Mouse (Mus musculus) thymus, adult 18-20 months (tissue): ENCODE measurements around the gene Cd2.

Experiments used
- DNase-seq, 2 experiments: peaks; one replicate each; pipeline ENCODE4 v3.0.0; 2022; ENCODE audit warnings: mixed read lengths in 2 of 2

The Cd2 gene

DNA sequence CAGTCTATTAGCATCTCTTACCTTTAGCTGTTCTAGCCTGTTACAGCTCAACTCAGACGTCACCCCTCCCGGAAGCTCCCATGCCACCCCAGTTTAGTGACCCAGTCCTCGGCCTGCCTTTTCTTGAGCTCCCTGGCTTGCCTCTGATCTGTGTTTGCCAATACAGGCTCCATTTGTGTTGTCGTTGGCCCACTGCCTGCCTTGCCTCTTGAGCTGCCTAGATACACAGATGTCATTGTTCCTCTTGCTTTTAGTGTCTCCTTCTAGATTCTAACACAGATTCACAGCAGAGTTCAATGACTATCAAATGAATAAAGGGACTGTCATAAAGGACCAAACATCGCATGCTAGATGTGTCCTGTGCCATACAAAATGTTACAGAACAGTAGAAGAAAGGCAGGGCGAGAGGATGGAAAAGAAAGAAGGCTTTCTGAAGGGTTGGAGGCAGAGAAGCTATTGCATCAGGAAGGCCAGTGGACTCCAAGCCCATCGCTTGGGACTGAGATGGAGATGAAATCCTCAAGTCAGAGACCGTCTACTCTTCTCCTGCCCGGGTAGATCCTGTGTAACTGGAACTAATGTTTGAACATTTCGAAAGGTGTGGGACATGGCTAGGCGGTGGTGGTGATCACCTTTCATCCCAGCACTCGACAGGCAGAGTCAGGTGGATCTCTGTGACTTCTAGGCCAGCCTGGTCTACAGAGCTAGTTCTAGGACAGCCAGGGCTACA, 13.5 kb downstream of the Cd2 start:
- peak in 1 of 2 experiments; percentile 42 for DNase-seq

DNA sequence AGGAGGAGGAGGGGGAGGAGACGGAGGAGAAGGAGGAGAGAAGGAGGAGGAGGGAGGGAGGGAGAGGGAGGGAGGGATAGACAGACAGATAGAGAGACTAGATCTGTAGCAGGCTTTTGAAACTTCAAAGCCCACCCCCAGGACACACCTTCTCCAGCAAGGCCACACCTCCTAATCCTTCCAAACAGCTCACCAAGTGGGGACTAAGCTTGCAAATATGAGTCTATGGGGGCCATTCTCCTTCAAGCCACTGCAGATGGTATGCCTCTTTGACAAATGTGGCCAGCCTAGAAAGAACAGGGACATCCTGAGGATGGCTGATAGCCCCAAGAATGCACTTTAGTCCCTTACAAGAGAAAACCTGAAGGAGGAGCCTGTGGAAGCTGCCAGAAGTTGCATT, 15.6 kb downstream of the Cd2 start:
- no peak for DNase-seq

DNA sequence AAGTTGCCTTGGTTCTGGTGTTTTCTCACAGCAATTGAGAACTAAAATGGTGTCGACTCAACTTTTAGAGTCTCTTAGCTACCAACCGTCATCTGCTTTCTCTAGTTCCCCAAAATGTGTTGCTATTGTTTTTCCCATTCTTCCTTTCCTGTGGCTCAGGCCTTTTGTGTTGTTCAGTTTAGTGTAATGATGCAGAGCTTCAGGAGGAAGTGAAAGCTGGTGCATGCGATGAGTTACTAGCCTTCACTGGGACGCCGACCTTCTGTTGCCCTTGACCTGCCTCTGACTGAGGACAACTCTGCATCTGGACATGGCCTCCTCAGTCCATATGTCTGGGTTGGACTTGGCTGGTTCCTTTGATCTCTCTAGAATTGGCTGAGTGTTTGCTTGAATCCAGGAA, 16.9 kb downstream of the Cd2 start:
- DNase-seq = no peak

DNA sequence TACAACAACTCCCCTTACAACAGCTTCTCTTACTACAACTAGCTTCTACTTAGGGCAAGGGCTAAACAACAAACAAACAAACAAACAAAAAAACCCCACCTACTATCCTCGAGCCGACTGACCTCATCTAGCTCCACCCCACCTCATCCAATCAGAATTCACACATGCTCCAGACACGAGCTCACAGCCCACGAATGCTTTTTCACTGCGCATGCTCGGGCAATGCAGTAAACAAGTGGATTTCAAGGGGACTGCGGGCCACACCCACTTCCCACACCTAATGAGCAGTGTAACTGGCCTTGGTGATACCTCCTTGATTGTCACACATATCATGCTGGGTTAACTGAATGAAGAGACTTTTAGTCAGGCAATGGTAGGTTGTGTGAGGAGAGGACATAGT, 19.4 kb downstream of the Cd2 start:
- DNase-seq = no peak

DNA sequence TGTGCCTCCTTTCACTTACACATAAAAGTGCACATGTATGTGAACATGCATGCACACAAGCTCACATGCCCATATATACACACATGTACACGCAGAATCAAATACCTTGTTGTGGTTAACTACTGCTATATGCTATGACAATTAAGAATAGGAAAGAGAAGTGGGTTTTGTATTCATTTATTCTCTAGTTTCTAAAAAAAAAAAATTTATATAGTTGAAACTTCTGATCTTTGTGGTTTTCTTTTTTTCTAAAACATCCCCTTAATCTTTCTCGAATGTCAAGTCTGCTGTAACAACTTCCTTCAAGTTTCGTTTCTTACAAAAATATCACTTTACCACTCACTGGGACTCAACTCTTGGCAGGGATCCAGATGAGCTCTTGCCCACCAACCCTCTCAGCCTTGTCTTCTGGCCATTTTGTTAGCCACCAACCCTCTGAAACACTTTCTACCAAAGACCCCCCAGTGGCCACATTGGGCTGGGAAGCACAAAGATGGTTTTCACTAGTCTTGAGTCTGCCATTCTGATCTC, 22.1 kb downstream of the Cd2 start:
- DNase-seq = peak in 1 of 2 experiments; percentile 46

DNA sequence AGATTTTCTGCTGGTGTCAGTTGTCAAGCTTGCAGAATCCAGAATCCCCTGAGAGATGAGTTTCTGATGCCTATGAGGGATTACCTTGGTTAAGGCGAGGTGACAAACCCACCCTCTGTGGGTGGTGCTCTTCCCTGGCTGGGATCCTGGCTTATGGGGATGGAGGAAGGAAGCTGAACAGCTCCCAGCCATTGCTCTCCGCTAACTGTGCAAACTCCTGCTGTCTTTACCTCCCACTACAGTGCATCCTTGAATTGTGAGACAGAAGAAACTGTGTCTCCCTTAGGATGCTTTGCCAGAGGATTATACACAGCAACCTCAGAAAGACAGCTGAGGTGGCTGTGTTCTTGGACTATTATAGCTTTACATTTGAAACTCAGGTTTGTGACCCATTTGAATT, 28.8 kb downstream of the Cd2 start:
- DNase-seq = no peak

DNA sequence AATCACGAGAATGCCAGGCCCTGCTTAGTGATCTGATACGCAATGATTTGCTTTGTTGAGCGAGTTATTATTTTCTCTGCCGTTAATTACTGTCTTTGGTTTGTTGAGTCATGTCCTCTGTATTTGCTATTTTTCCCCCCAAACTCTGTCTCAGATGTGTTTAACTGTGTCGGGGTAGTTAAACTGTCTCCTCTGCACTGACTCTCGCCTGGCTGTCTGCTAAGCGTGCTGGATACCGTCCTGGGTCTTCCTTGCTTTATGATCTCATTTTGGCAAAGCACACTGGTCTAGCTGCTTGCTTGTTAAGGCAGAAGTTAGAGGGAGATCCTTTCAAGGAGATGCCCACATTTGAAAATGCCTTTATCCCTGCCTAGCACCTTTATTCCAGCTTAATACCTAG, 31.6 kb downstream of the Cd2 start:
- DNase-seq = no peak

DNA sequence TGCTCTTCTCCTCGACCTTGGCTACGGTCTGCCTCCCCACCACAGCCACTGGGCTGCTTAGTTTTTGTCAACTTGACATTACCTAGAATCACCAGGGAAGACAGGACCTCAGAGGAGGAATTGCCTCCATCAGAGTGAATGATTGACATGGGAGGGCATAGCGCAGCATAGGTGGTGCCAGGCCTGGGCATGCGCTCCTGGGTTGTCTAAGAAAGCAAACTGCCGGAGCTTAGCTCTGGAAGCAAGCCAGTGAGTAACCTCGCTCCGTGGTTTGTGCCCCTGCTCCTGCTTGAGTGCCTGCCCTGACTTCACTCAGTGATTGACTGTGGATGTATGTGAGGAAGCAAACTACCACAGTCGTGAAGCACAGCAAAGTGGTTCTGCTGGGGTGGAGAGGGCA, 35.6 kb downstream of the Cd2 start:
- DNase-seq = no peak

DNA sequence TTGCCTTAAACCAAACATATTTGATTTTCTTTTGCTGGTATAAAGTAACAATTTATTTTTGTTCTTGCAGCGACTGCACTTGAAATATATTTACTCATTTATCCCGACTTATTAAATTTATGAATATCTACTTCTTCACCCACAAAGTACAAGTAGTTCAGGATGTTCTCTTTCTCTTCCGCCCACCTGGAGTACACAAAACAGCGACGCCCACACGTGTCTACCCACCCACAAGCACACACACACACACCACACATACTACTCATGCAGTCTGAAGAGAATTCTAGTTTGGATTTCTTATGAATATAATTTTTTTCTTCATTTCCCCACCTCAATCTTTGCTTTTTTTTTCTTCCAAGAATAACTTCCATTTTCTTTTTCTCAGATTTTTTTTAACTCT, 37.9 kb downstream of the Cd2 start:
- DNase-seq = no peak

DNA sequence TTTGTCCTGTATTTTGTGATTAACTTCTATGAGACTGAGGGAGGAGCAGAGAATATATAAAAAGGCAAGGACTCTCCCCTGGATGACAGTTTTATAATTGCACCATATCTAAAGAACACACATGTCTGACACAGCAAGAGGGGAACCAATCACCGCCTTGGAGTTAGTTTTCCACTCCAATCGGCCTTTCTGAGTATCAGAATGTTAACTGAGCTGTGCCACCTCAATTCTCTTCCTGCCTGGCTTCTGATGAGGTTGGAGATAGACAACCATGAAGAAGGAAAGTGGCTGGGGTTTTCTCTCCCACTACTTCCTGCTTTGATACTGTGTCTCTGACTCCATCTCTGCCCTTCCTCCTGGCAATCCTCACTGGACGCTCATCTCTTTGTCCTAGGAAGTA, 42.5 kb downstream of the Cd2 start:
- no peak for DNase-seq

DNA sequence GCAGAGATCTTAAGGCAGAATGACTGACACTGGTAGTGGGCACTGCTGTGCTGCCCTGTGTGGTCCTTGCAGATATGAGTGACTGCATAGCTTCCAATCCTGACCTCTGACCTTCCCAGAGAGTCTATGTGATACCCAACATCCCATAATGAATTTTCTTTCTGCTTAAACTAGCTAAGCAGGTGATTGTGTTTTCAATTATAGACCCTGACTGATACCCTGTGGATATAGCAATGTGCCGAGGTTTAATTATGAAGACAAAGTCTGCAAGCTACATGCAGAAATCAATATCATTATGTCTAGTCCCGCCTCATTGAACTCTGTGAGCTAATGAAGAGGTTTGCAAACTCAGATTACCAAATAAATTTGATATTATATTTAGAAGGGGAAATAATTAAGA, 44.7 kb downstream of the Cd2 start:
- DNase-seq = no peak

DNA sequence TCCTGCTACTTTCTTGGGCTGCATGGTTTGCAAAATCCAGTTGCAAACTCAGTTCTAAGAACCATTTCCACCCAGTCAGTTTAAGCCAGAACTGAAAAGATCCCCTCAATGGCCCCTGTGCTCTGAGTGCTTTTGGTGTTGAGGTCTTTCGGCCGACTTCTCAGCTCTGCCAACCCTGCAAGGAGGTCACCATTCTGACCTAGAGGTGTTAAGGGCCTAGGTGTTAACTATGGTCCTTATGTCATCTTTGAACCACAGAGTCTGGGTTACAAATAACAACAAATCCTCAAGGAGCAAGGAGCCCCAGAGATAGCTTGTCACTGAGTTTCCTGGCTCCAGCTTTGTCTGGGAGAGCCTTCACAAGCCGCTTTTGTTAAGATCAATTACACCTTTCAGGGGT, 45.9 kb downstream of the Cd2 start:
- no peak for DNase-seq

DNA sequence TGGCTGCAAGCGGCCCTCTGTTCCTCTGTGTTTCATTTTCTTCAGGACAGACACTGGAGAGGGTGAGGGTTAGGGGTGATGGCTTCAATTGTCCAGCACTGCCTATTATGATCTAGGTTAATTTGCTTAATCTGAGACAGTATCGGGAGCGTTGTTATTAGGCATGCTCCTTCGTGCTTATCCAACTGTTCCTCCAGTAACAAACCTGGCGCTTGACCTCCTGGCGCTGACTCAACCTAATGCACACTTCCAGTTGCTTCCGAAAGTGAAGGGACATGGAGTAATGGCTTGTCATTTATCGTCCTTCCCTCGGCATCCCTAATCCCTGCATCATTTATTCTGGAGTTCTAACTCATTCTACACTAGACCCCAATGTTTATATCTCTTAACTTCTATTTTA, 46.9 kb downstream of the Cd2 start:
- DNase-seq = no peak

DNA sequence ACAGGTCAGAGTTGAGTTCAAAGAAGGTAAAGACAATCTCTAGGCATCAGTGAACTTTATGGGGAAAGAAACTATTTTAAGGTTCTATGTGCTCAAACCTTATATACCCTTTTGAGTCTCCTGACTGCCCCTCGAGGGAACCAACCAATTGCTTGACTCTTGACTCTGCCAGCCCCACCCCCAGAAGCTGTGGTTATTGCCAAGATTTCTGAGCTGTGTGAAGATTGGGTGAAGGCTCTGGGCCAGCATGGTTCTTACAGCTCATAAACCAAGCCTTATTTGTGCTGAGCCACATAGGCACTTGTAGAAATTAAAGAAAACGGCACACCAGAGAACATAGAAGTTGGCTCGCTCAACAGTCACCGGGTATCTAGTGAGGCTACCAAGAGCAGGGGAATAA, 48.5 kb downstream of the Cd2 start:
- DNase-seq = no peak

DNA sequence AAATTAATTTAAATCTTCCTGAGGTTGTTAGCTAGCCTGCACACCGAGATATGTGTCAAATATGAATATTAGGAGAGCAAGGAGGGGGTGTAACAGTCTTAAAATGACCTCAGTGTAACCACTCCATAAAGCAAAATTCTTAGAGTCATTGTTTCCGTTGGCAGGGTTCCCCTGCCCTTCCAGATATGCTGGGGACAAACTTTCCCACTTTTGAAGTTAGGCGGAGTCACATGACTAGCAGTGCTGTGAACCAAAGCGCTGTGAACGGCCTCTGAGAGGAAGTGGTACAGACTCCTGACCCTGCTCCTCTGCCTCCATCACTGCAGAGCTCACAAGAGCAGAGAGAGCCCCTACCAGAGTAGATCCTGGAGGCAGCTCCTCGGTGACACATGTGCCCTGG, 49.0 kb downstream of the Cd2 start:
- peak in 1 of 2 experiments; percentile 38 for DNase-seq

DNA sequence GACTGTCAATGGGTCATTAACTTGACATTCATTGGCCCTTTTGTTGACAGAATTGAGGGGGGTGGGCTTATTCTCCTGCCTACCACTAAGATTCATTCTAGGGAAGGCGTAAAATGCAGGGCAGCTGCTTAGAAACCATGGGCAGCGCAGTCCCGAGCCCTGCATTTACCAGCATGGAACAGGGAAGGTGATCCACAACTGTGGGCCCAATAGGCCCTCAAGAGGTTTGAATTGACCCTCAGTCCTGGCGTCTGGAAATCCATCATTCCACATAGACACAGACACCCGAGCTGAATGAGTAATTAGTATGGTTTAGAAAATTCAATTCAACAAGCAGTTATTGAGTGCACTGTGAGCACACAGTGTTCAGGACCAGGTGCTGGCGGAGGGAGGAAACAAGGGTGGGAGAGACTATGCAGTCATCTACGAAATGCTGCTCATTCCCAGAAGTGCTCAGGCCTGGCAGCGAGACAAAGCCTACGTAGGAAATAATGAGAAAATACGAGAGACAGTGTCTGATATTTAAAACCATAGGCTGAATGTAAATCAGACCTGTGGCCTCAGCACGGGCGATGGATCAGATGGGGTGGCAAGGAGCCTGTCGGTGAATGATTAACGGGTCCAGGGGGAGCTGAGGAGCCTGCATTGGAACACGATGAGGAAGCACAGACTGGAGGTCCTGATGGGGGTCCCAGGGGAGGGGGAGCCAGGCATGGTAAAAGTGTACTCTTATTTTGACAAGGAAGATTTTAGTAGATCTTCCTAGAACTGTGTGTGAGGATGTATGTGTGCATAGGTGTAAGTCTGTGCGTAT, 50.5 kb downstream of the Cd2 start:
- peak in 1 of 2 experiments; percentile 30 for DNase-seq

DNA sequence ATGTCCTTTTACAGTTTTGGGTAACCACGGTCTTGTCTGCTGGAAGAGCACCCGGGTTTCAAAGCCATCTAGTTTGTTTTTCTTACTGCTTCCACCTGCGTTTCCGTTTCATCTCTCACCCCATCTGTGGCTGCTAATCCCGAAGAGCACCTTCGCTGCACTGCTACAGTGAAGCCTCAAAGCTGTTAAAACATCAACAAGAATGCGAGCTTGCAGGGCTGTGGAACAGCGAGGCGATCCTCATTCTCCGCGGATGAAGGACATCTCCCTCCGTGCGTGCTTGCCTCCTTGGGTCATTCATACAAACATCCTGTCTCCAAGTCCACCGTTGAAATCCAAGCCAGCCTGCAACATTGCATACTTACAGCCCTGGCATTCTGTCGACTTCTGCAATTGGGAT, 51.5 kb downstream of the Cd2 start:
- peak; percentile 30 to 62 for DNase-seq

DNA sequence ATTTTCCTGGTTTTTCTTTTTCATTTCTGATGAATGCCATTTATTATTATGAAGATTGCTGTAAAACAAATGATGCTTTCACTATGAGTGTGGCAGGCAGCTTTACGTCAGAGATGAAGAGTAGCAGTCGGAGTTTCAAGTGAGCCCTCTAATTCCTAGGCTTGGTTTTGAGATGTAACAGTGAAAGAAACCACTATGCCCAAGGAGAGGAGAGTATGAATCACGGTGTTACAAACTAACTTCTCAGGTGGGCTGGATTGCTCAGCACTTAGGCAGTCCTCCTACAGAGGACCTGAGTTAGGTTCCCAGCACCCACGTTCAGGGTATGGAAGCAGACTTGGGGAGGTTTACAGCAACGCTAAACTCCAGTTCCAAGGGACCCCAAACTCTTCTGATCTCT, 52.4 kb downstream of the Cd2 start:
- no peak for DNase-seq

DNA sequence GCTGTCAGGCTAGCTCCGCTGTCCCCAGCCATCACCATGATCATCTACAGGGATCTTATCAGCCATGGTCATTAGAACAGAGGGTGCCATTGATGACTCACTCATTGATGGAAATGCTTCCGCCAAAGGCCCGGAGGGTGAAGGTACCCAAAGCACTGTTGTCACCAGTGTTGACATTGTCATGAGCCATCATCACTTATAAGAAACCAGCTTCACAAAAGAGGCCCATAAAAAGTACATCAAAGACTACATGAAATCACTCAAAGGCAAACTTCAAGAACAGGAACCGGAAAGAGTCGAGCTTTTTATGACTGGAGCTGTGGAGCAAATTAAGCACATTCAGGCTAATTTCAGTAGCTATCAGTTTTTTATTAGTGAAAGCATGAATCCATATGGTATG, 54.3 kb downstream of the Cd2 start:
- DNase-seq = no peak

DNA sequence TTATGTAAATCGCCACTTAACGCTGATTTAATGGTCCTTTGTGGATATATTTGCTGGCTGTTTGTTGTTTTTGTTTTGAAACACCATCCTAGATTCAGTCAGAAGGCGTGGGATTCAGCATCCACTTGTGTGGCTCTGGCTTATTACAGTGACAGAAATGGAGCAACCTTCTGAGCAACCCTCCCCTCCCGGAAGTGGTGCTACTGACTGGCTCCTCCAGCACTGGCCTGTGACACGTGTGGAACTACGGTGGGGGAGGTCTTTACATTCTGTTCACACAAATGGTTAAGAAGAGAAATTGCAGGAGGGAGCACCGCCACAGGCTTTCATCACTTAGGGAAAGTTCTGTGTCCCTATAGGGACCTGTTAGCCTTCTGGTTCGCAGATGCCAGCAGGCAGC, 55.2 kb downstream of the Cd2 start:
- DNase-seq = no peak

DNA sequence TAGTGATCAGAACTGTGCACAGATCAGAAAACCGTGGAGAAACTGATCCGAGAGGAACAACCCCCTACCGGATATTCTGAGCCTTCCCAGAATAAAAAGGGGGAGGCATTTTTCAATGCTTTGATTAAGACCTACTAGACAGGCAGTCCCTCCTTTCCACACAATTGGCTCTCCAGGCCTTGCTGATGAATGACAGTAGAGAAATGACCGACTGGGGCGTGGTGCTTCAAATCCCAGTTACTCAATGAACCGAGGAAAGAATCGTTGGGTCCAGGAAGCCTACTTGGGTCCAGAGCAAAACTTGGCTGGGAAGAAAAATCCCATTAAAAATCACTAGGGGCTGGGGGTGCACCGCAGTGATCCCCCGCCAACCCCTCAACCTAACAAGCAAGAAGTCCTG, 57.5 kb downstream of the Cd2 start:
- DNase-seq = no peak

DNA sequence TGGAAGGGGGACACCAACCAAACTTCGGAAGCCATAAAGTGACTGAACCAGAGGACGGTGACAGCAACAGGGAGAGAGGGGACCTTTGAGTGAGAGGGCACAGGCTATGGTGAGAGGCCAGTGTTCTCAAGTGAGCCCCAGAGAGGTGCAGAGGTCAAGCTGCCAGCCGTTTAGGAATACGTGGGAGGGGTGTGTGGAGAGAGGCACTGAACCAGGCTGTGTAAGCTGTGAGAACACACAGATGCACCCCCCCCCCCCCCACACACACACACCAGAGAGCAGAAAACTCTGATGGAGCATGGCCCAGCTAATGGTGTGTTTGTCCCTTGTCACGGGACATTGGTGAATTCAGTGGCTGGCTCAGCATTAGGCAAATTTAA, 58.2 kb downstream of the Cd2 start:
- no peak for DNase-seq

DNA sequence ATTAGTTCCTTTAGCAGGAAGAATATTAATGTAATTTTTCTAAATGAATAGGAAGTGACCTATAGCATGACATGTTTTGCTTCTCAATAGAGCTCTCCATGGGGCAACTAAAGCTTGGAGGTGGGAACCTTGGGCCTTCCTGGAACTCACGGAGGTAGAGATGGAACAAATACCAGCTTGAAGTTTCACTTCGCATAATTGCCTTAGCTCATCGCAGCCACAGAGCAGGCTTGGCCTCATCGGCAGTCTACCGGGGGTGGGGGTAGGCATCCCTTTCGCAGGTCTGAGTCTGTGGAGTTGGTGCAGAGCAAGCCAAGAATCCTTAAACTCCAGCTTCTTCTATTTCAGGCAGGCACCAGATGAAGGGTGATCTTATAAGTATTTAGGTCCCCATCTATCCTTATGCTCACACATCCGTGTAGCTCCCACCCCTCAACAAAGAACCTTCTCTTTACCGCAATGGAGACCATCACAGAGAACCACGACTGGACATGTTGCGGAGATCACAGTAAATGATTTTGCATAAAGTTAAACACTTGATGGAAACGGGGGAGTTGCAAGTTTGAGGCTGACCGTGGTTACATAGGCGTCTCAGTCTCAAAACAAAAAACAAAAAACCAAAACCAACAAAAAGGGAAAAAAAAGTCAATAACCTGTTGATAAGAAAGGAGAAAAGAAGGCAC, 58.7 kb downstream of the Cd2 start:
- DNase-seq = no peak

DNA sequence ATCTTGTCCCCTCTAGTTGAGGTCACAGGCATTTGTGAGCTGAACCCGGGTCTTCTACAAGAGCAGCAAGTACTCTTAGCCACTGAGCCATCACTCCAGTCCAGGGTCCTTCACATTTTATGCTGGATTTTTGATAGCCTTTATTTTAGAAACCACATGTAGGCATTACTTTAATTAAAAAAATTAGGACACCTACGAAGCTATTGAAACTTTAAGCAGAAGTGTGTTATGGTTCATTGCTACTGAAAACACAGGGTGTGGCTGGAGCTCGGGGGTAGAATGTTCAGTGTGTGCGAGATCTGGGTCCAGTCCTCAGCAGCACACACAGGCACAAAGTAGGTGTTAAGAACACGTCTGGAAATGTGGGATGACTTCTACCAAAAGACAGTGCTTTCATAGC, 59.7 kb downstream of the Cd2 start:
- DNase-seq = no peak
